Mouse (Mus musculus) megakaryocyte, embryonic 14.5 days (primary cell): ENCODE data around the gene Gdpd3.

Source experiments
- FLI1 ChIP-seq: IDR thresholded peaks from 2 replicates; pipeline ENCODE4 v1.6.1; 2012; ENCODE audit warnings: low read length, inconsistent platforms, mixed read lengths
- GATA1 ChIP-seq: IDR thresholded peaks from 3 replicates; pipeline ENCODE4 v1.6.1; 2012; ENCODE audit warnings: mixed read lengths, low read length, inconsistent platforms, borderline replicate concordance

DNA sequence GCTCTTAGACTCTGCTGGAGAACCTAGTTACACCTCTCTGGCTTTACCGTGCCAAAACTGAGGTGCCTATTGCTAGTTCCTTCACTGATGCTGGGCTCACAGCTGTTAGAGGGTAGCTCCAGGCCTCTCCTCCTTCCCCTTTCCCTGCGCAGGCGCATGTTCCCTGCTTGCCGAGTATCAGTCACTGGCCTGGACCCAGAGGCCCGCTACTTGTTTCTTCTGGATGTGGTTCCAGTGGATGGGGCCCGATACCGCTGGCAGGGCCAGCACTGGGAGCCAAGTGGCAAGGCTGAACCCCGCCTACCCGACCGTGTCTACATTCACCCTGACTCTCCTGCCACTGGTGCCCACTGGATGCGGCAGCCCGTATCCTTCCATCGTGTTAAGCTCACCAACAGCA, 16.6 kb downstream of the Gdpd3 start:
- TF ChIP-seq GATA1 = no peak
- TF ChIP-seq FLI1 = no peak
